Mouse (Mus musculus) large intestine, adult 2 months (tissue): Measurements from ENCODE around the gene Gm9958. TPM values are rescaled to one million over a fixed set of nuclear protein-coding genes. Genes with fewer than 3 reads are reported as not detected.

Experiments used
- DNase-seq: peaks from one replicate; pipeline ENCODE4 v3.0.0-alpha.2; 2012; ENCODE audit warnings: low read depth, low spot score
- WGBS: fragments of 180-500 bp; shearing (Covaris S2); methylation state at CpG from one replicate; pipeline ENCODE4 v1.1.7; 2018; 5-methylcytosine and 5-hydroxymethylcytosine counted together
- polyA plus RNA-seq: library from polyadenylated mRNA; depleted of rRNA; stranded (reverse); fragments of >200 nt; gene quantifications from 2 replicates; pipeline ENCODE4 v1.2.3, GENCODE M21; 2012; rRNA removed

Gene Gm9958
- polyA plus RNA-seq = 1.4 and 1.8 TPM in 2 replicates

DNA sequence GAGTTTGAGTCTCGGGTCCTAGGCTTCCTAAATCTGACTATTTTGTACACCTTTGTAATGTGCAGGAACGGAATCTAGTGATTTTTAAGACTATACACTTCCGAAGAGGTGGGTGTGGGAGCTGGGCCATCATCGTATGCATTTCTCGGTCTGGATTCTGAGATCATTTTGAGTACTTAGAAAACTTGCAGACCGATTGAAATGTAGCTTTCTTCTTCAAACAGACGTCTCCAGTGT lies at the start of gene Gm9958:
Gene Gm9958 (plus strand): TSS at position 138 of the 237 bp plus-strand sequence.
- no peak for DNase-seq
- under 1% methylated on average over 7 of the region's 7 CpGs for WGBS

GRCm38 (mm10) chr5:90331071-90331470 lies 35.9 kb upstream of the Gm9958 start:
- 26% methylated on average over 1 of the region's 1 CpGs for WGBS
- no peak for DNase-seq

DNA sequence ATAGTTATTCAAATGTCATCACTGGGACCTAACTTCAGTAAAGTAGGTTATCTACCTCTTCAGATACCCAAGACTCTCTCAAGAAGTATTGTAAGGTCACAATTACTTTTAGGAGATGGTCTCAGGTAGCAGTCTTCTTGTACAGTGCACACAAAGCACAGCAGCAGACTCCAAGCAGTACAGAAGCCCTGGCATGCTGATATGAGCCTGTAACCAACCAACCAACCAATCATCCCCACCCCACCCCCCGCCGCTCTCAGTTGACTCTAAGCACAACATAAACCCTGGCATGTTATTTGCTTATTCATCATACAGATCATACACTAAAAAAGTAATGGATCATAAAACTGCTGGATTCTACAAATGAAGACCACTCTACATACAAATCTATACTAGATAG lies 34.5 kb upstream of the Gm9958 start:
- WGBS = 70% methylated on average over 2 of the region's 2 CpGs
- no peak for DNase-seq

DNA sequence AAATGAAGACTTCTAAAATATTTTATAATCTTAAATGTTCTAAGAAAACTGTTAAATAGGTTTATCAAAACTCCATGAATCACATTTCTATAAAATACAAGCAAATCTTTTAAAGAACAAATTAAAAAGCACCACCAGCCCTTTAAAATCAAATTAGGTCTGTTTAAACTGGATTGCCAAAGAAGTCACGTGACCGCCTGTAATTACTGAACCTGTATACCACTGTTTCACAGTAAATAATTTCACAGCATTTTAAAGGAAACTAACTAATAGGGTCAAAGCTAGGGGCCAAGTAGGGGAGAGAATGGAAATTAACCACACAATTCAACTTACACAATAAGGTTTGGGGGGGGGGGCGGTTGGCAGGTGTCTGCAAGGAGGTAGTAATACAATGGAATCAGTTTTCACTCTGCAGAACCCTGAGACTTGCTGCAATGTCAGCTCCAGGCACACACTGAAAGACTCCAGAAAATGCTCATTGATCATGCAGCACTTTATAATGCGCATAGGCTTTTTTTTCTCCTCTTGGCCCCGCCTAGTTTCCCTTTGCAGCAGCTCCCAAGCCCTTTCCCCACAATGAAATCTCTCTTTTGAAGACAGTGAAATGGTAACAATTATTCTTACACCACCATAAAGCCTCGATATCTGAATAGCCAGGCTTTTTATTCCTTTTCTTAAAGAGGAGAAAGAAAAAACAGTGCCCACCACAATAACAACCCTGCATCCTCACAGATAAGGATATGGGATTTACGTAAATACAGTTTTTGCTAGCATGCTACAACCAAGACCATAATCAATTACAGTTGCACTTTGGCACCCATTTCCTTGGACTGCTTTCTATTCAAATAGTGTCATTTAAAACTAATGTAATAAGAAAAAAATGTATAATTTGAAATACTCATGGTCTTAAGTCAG lies 28.6 kb upstream of the Gm9958 start:
- DNase-seq = no peak
- 73% methylated on average over 7 of the region's 7 CpGs for WGBS

- 21% methylated on average over 5 of the region's 5 CpGs for WGBS
- peak; percentile 28 for DNase-seq
These were observed 27.7 kb upstream of the Gm9958 start for GRCm38 (mm10) chr5:90339129-90339952.

DNA sequence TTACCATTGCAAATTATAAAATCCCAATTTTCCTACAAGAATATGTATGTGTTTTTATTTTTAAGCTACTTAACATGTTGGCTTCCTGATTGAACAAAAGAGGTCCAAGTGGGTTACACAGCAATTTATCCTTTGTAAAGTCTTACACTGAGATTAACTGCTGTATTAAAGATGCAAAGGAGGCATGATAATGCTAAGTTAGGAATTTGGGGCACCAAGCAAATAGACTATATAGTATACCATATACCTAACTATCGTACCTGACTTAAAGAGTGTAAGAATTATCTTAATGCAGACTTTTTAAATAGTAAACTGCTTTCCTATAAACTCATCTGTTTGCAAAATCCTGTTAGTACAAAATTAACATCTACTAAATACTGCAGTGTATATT lies 27.1 kb upstream of the Gm9958 start:
- no peak for DNase-seq

DNA sequence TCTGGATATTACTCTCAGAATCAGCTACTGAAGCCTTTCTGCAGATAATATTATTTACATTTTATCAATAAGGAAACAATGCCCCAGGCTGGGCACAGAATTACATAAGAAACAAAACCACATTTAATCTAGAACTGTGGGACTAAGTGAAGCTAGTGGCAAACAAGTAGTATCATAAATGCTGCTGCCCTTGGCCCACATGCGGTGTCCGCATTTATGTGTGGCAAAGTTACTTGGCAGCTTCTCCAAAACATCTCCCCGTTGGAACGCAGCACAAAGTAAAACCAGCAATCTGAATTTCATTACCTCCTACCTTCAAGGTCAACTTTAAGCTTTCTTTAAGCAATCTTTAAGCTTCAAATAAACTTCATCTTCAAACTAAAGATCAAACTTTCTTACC lies 26.2 kb upstream of the Gm9958 start:
- 15% methylated on average over 4 of the region's 4 CpGs for WGBS
- no peak for DNase-seq

More for the DNA sequence above, 27.1 kb upstream of the Gm9958 start:
- 89% methylated on average over 1 of the region's 1 CpGs for WGBS

- 89% methylated on average over 3 of the region's 3 CpGs for WGBS
- DNase-seq = no peak
These were observed 20.1 kb upstream of the Gm9958 start for GRCm38 (mm10) chr5:90346877-90347276.

DNA sequence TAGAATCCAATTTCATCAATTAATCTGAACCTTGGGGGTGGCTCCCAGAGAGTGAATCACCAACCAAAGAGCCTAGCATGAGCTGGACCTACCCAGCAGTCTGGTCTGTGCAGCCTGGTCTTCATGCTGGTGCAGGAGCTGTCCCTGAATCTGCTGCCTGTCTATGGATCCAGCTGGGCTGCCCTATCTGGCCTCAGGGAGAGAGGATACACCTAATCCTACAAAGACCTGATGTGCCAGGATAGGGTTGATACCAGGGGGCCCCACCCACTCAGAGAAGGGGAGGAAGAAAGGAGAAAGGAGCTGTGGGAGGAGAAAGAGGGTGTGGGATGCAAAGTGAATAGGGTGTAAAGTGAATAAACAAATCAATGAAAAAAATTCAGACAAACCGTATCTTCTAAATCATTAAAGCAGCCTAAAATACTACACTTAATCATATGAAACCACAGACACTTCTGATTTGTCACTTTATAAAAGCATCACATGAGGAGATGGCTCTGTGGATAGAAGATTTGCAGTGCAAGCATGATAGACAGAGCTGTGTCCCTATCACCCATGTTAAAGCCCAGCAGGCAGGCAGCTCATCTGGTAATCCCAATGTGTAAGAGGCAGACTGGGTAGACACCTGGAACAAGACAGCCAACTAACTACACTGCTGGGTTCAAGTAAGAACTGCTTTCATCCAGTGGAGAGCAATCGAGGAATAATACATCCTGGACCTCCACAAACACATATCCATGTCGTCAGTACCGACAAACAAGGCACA lies 13.3 kb upstream of the Gm9958 start:
- 76% methylated on average over 4 of the region's 4 CpGs for WGBS
- no peak for DNase-seq

DNA sequence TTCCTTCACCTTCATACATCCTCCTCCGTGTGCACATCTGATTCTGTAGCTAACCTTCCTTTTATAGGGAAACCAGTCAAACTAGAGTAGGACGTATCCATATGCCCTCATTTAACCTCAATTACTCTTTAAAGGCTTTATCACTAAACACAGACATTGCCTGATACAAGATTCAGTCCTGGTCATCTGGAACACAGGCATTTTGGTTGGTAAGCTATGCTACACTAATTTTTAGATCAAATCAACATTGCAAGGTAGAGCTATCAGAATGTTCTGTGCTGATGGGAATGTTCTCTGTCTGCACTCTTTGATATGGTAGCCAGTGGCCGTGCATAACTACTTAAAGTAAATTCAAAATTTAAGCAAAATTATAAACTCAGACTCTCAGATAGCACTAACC lies 11.2 kb upstream of the Gm9958 start:
- no peak for DNase-seq
- 62% methylated on average over 3 of the region's 3 CpGs for WGBS

- peak; percentile 67 for DNase-seq
- 2% methylated on average over 6 of the region's 6 CpGs for WGBS
These were observed 2.5 kb upstream of the Gm9958 start for GRCm38 (mm10) chr5:90364526-90364925.

DNA sequence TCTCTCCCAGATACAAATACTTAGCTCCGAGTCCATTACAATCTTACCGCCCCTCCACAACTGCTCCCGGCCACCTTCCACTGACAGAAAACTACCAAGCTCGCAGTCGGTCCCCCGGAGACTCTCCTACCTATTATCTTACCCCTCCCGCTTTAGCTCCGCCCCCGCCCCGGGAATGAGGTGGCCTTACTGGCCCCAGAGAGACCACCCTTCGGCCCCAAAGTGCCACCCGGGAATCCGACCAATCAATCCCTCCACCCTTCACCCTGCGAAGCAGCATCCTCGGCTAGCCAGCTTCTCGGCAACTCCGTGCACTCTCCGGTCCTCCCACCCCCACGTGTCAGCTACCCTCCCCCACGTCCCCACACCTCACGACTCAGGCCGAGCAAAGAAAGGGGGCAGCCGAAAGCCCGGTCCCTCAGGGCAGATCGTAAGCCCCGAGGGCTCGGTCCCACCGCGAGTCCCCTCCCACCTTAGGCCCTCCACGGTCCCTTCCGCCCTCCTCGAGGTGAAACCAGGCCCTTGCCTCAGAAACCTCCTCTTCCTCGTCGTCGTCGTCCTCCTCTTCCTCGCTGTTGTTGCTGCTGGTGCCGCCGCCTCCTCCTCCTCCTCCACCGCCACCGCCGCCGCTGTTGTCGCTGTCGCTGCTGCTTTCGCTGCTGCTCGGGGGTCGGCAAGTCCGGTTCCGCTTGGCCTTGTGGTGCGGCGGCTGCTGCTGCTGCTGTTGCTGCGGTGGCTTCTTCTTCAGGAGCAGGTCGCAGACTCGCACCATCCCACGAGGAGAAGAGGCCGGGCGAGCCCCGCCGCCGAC lies 1.7 kb upstream of the Gm9958 start:
- no peak for DNase-seq
- under 1% methylated on average over 56 of the region's 61 CpGs for WGBS

DNA sequence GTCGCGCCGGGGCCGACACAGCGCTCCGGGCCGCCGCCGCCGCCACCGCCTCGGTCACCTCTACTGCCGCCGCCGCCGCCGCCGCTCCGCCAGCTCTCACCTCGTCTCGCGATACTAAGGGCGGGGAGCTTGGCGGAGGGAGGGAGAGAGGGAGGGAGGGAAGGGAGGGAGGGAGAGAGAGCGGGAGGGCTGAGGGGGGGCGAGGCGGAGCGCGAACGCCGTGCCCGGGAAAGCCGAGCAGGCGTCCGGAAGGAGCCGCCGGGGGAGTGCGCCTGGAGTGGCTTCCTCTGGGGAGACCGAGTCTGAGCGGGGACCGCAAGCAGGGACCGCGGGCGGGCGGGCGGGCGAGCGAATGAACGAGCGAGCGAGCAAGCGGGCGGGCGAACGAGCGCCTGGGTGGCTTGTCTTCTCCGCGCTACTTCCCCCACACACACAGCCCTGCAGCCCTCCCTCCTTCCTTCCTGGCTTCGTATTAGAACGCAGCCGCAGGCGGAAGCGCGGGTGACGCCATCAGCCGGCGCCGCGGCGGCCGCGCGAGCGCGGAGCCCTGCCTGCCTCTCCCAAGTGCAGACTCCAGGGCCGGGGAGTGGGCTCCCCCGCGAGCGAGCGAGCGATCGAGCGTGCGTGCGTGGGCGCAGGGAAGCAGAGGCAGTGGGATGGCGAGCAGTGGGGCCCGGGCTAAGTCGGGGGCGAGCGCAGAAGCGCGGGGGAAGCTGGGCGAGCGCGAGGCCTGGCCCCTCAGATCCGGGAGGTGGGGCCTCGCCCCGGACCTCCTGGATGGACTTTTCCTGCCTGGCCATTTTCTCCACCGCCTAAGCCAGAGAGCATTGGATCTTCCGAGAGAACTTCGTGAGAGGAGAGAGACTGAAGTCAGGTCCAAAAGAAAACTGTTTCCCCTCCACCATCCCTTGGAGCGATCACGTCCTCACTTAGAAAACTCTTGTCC lies 610 bp upstream of the Gm9958 start, which contains the start of gene Ankrd17:
Gene Ankrd17 (minus strand): TSS at position 457 of the 946 bp plus-strand sequence.
- peak; percentile 64 for DNase-seq
- under 1% methylated on average over 72 of the region's 104 CpGs for WGBS

GRCm38 (mm10) chr5:90370401-90370800 lies 3.4 kb downstream of the Gm9958 start:
- 85% methylated on average over 5 of the region's 5 CpGs for WGBS

DNA sequence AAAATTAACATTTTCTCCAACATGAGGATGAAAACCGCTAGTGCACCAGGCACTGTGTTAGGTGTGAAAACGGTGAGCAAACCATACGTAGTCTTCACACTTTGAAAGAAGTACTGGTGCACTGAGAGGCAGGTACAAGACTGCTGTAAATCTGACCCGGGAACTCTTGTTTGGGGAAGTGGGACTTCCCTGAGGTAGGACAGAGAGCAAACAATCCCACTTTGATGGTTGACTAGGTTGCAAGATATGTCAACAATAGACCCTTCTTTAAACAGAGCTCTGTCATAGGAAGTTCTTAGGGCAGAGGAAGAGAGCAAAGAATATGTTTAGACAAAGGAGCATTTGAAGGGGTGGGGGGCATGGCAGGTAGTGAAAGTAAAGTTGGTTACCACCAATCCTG lies 6.7 kb downstream of the Gm9958 start:
- WGBS = 67% methylated on average over 4 of the region's 4 CpGs
- DNase-seq = no peak

More at GRCm38 (mm10) chr5:90370401-90370800, 3.4 kb downstream of the Gm9958 start:
- no peak for DNase-seq

DNA sequence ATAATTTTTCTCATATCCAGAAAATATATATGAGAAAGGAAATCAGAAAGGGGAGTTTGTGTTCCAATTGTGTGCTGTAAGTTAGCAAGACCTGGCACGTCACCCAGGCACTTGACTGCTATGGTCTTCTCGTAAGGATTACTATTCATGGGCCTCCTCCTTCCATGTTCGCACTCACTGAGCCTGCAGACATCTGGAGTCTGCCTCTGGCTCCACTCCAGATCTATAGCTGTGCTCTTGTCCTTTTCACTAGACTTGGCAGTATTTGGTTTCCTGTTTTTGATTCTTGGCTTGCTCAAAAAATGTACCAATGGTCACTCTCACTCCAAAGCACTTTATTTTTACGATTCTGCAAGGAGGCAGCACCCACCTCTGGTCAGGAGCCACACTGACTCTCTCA lies 14.5 kb downstream of the Gm9958 start:
- no peak for DNase-seq
- 59% methylated on average over 4 of the region's 4 CpGs for WGBS

GRCm38 (mm10) chr5:90383080-90383479 lies 16.1 kb downstream of the Gm9958 start:
- 30% methylated on average over 1 of the region's 1 CpGs for WGBS
- no peak for DNase-seq

GRCm38 (mm10) chr5:90393764-90394163 lies 26.8 kb downstream of the Gm9958 start:
- no peak for DNase-seq
- WGBS = 36% methylated on average over 5 of the region's 5 CpGs
